Mouse (Mus musculus) thymus, postnatal 0 days (tissue): Measurements from ENCODE around the gene Nmt2. TPM values are rescaled to one million over a fixed set of nuclear protein-coding genes. Genes with fewer than 3 reads are reported as not detected.

Source experiments
- DNase-seq: peaks from one replicate; pipeline ENCODE4 v3.0.0-alpha.2; 2015; ENCODE audit warnings: low spot score
- polyA plus RNA-seq: library from polyadenylated mRNA; unstranded; fragments of >200 nt; fragmentation: Nextera tagmentation; extraction: Ambion mirVana; gene quantifications from 2 replicates; pipeline ENCODE4 v1.2.1, GENCODE M21; 2015

The Nmt2 gene
- polyA plus RNA-seq = 24.9 and 28.8 TPM in 2 replicates

- peak; percentile 100 for DNase-seq
Observed at GRCm38 (mm10) chr2:3283602-3284472, at the start of gene Nmt2. Gene Nmt2 (plus strand): TSS chr2:3284212.

DNA sequence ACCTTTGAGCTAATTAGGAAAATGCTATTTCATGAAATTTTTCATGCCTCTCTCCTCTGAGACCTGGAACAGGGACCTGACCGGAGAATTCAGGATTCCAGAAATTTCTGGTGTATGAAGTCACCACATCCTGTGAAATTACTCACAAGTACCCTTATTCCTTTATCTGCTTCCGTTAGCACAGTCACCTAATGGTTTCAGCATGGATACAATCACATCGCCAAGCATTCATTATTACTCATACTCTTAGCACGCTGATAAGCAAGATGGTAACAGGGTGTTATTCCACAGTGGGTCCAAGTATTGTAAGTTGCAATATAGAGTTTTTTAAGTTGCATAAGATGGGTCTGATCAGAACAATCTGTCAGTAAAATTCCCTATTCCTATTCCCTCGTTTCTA, 44.8 kb upstream of the Nmt2 start:
- DNase-seq = no peak

GRCm38 (mm10) chr2:3244251-3244650, 39.8 kb upstream of the Nmt2 start:
- DNase-seq = no peak

GRCm38 (mm10) chr2:3251309-3251708, 32.7 kb upstream of the Nmt2 start:
- no peak for DNase-seq

- no peak for DNase-seq
Observed at GRCm38 (mm10) chr2:3266466-3266865, 17.5 kb upstream of the Nmt2 start.

GRCm38 (mm10) chr2:3267879-3268278, 16.1 kb upstream of the Nmt2 start:
- no peak for DNase-seq

DNA sequence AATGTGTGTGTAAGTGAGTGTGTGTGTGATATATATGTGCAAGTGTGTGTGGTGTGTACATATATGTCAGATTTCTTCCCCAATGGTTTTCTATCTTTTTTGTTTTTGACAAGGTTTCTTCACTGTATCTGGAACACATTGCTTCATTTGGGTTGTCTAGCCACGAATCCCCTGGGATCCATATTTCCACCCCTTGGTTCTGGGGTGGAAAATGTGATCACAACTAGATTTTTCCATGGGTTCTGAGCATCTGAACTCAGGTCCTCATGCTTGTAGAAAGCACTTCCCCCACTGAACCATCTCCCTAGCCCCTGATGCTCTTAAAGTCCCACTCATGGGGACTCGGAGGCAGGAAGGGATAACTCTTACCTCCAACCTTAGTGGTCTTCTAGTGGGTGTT, 10.7 kb upstream of the Nmt2 start:
- DNase-seq = no peak

GRCm38 (mm10) chr2:3276106-3276505, 7.9 kb upstream of the Nmt2 start:
- no peak for DNase-seq

GRCm38 (mm10) chr2:3277502-3277901, 6.5 kb upstream of the Nmt2 start:
- DNase-seq = no peak

GRCm38 (mm10) chr2:3281311-3281710, 2.7 kb upstream of the Nmt2 start:
- no peak for DNase-seq

GRCm38 (mm10) chr2:3282866-3283601, 978 bp upstream of the Nmt2 start:
- no peak for DNase-seq

DNA sequence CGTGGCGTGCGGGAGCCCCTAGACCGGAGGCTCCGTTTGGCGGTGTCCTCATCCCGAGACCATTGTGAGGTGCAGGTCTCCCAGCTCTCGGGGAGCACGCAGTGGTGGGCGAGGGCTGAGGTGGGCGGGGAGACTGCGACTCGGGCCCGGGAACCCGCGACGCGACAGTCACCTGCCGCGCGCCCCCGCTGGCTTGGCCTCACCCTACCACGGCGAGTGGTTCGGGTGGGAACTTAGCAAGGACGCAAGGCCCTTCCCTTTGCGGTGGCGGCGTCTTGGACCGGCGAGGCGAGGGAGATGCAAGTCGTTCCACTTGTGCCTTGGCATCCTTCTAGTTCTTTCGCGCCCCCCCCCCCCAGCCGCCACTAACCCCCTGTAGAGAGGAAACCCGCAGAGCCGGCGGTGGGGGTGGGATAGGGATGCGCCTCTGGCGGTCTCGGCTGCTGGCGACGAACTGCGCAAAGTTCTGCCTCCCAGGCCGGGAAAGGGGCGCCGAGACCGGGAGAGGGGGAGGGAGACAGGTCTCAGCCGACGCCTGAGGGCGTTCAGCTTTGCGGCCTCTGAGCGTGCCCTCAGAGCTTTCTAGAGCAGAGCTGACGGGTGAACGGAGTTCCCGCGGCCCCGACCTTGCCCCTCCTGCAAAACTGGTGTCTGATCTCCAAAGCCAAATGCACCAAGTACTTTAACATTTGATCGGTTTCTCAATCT, 615 bp downstream of the Nmt2 start:
- DNase-seq = peak; percentile 62

DNA sequence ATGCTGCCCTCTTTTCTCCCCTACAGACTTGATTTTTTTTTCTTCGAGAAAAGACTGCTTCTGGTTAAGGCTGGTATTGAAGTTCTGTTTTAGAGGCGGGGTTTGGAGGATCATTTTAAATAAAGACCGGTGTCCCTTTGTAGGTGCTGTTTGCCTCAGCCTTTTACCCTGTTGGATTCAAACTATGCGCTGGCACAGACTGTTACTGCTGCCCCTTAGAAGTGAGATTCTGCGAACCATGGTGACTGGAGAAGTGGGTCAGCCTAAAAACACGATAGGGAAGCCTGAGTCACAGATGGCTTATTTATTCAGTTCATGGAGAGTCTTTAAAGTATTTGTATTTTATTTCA, 1.1 kb downstream of the Nmt2 start:
- no peak for DNase-seq

DNA sequence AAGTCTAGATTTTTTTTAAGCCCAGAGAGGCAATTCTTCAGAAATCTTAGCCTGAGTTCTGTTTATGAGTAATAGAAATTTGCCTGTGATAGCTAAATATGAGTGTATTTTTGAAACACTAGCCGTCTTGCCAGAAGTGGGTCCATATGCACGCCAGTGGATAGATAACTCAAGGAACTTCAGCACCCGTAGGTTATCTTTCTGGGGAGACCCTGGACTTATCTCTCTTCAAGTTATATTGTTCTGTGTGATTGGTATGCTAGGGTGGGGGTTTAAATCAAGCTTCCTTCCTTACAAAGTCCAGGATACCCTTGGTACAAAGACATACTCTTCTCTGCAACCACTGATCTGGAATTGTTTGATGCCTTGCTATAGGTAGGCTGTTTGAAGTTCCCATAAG, 1.7 kb downstream of the Nmt2 start:
- no peak for DNase-seq

- DNase-seq = no peak
Observed at GRCm38 (mm10) chr2:3286243-3286642, 2.2 kb downstream of the Nmt2 start.

DNA sequence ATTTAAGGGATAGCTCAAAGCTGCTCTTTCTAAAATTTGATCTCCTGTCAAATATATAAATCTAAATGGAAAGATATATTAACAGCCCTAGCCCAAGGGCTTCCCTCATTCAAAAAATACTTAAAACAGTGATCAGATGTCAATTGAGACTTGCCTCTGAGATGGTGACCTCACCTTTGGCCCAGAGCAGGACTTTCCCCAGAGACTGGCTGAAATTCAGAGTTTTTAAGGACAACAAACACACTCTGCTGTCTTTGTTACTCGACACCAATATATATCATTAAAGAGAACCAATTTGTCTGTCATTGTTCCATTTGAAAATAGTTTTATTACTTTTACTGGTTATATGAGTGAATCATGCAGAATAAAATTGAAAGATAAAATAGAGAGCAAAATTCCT, 5.6 kb downstream of the Nmt2 start:
- DNase-seq = no peak

DNA sequence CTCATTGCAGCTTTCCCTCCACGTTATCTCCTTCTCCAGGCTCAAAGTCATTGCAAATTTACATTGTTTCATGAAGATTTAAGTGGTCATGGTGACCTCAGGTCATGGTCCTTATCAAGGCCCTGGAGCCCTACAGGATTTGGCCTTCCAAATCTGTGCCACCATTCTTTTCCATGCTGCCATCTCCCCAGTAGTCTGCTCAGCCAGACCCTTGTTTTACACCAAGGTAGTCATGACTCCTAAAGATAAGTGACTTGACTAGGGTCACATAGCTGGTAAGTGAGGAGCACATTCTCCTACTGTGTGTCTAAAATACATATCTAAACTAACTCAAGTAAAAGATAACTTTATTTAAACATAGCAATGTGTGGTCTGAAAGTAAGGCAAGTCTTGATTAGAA, 8.2 kb downstream of the Nmt2 start:
- no peak for DNase-seq

DNA sequence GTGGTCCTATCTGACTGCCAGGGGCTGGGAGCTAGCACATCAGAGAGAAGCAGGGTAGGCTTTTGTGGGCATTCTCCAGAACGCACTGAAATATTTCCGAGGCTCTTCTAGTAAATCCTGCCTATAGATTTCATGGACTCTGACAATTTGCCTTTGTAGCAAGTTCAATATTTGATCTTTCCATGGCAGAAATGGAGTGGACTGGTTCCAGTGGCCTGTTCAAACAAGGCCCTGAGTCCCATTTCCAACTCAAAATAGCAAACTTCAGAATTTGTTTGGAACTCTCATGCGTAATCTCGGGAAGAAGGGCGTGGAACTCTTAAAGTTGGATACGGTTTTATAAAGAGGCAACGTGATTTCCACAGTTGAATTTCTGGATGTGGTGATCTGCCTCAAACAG, 11.8 kb downstream of the Nmt2 start:
- DNase-seq = no peak

DNA sequence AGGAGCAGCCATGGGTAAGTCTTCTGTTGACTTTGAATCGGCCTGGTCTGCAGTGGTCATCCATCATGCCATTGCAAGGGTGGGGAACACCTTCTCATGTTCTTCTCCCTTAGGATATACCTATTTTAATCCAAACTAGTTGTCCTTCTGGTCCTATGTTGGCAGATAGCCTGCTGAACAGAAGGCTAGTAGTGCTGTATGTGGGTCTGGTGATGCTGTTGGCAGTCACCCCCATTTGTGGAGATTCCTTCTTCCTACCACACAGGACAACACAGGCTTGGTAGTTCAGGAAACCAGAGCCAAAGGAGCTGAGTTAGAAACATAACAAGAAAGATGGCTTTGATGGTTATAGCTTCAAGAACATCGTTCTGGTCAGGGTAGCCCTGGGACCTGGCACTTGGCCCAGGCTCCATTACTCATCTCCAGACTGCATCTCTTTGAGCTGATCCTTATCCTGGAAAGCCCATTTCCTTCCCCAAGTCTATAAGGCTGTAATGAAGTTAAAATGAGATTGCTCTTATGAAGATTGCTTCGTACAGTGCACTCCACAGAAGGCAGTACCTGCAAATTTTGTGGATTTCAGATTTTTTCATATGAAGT, 21.5 kb downstream of the Nmt2 start:
- no peak for DNase-seq

DNA sequence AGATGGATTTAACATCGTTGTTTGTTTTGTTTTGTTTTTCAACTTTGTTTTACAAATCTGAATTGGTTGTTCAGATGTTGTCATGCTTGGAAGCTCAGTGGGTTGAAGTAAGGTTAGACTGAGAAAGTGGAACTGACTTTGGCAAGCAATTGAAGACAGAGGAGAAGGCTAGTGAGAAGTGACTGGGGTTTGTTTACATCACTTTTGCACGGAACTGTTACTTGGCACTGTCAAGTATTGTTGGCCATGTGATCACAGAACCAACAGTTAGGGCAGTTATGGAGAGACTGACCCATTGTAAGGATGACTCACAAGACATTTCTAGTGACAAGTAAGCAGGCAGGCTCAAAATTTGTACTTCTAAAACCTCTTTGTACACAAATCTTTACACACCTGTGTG, 39.1 kb downstream of the Nmt2 start:
- no peak for DNase-seq

GRCm38 (mm10) chr2:3324381-3325130, 40.5 kb downstream of the Nmt2 start:
- DNase-seq = no peak
